Mouse (Mus musculus) liver, adult 2 months (tissue): Measurements from ENCODE around the gene Tff1.

ENCODE experiments used
- CTCF ChIP-seq: fragments of 200-500 bp; IDR thresholded peaks from 2 replicates; pipeline ENCODE4 v1.5.1; 2011; ENCODE audit warnings: low read depth, low read length, control low read depth
- POLR2A ChIP-seq: fragments of 200-500 bp; IDR thresholded peaks from 2 replicates; pipeline ENCODE4 v1.6.1; 2011; ENCODE audit warnings: low read length, control low read depth; ENCODE audit not compliant: insufficient read depth; ENCODE audit errors: extremely low read depth

- TF ChIP-seq POLR2A (no peak), CTCF (no peak)
Observed at GRCm38 (mm10) chr17:31198877-31199276, 33.8 kb upstream of the Tff1 start, which contains the start of gene Tmprss3.
